Mouse (Mus musculus) heart, adult 2 months (tissue): Measurements from ENCODE around the gene Gm20431. TPM values are rescaled to one million over a fixed set of nuclear protein-coding genes. Genes with fewer than 3 reads are reported as not detected.

Experiments
- DNase-seq, 2 experiments: peaks; one replicate each; pipeline ENCODE4 v3.0.0; 2021
- H3K27ac ChIP-seq: fragments of 200-600 bp; 2 replicates; pipeline ENCODE4 v1.8.1; 2022
- H3K27me3 ChIP-seq: fragments of 200-500 bp; 2 replicates; pipeline ENCODE4 v1.6.1; 2012; ENCODE audit warnings: mild to moderate bottlenecking, low read length, inconsistent platforms, mixed read lengths; ENCODE audit not compliant: control insufficient read depth, insufficient read depth
- H3K36me3 ChIP-seq: fragments of 200-500 bp; 2 replicates; pipeline ENCODE4 v1.6.1; 2012; ENCODE audit warnings: low read length, inconsistent platforms; ENCODE audit not compliant: control insufficient read depth, insufficient read depth
- H3K4me1 ChIP-seq: fragments of 200-500 bp; 2 replicates; pipeline ENCODE4 v1.6.1; 2011; ENCODE audit warnings: low read length; ENCODE audit not compliant: control insufficient read depth, insufficient read depth
- H3K4me3 ChIP-seq: fragments of 200-600 bp; 2 replicates; pipeline ENCODE4 v1.8.1; 2022
- H3K79me2 ChIP-seq: fragments of 200-500 bp; replicated peaks from 2 replicates; pipeline ENCODE4 v1.6.1; 2012; ENCODE audit warnings: mild to moderate bottlenecking, inconsistent platforms, low read length, moderate library complexity, mixed read lengths; ENCODE audit not compliant: control insufficient read depth, insufficient read depth
- H3K9ac ChIP-seq: fragments of 200-500 bp; 2 replicates; pipeline ENCODE4 v1.6.1; 2012; ENCODE audit warnings: low read depth, mild to moderate bottlenecking, control low read depth, inconsistent platforms, low read length, mixed read lengths
- CTCF ChIP-seq: fragments of 200-600 bp; IDR thresholded peaks from 2 replicates; pipeline ENCODE4 v1.8.1; 2022; ENCODE audit warnings: antibody characterized with exemption, mild to moderate bottlenecking, moderate library complexity
- EP300 ChIP-seq: fragments of 200-500 bp; IDR thresholded peaks from 2 replicates; pipeline ENCODE4 v1.6.1; 2011; ENCODE audit warnings: low read depth, low read length, control low read depth; ENCODE audit not compliant: insufficient read depth
- POLR2A ChIP-seq: fragments of 200-500 bp; IDR thresholded peaks from 2 replicates; pipeline ENCODE4 v1.6.1; 2011; ENCODE audit warnings: mild to moderate bottlenecking, low read depth, low read length, control low read depth; ENCODE audit not compliant: insufficient read depth
- WGBS: fragments of 180-500 bp; shearing (Covaris S2); methylation state at CpG from one replicate; pipeline ENCODE4 v1.1.7; 2018; 5-methylcytosine and 5-hydroxymethylcytosine counted together
- intact Hi-C: fragments of 180-260 bp; cut with DNase I; formaldehyde crosslinking; loops from one replicate; pipeline ENCODE4 v1.15.1; 2025
- polyA plus RNA-seq: library from polyadenylated mRNA; depleted of rRNA; stranded (reverse); fragments of >200 nt; gene quantifications from 2 replicates; pipeline ENCODE4 v1.2.3, GENCODE M21; 2012
- total RNA-seq, 2 experiments: library from RNA; stranded (reverse); gene quantifications; 2 replicates each; pipeline ENCODE4 v1.2.3; 2021

Gene Gm20431
- total and polyA plus RNA-seq, 3 experiments = 15.6 to 21.0 (median 16.5) TPM

- Histone ChIP-seq H3K36me3 (no peaks in the 10 kb centered on the region), H3K79me2 (no peaks in the 10 kb centered on the region), H3K4me1 (peaks cover 21% of the 10 kb centered on the region), H3K27me3 (no peaks in the 10 kb centered on the region), H3K9ac (peak overlapping the region; percentile 63; the same call in 1 of the 2 replicates), H3K27ac (peak overlapping the region; percentile 83), H3K4me3 (no peak overlapping the region)
- DNase-seq = no peak
- 53% methylated on average over 3 of the region's 4 CpGs for WGBS
- TF ChIP-seq CTCF (no peak), EP300 (no peak), POLR2A (no peak)
- intact Hi-C loops = loop anchor here (5.0 kb wide), 1 partner anchor 34 kb away; no protein-coding TSS in a partner anchor
Observed at GRCm38 (mm10) chr2:167596262-167596661, 65.0 kb downstream of the Gm20431 start.

GRCm38 (mm10) chr2:167595761-167596171 is 65.5 kb downstream of the Gm20431 start:
- intact Hi-C loops = loop anchor here (2.0 to 5.0 kb wide), 2 partner anchors 25 to 33 kb away; no protein-coding TSS in a partner anchor
- H3K9ac ChIP-seq = peak overlapping the region; percentile 63

GRCm38 (mm10) chr2:167594444-167594934 is 66.8 kb downstream of the Gm20431 start:
- 4% methylated on average over 10 of the region's 10 CpGs for WGBS
- Histone ChIP-seq H3K27ac (peak overlapping the region; percentile 83), H3K36me3 (no peaks in the 10 kb centered on the region), H3K9ac (no peak overlapping the region), H3K4me3 (no peak overlapping the region), H3K27me3 (no peaks in the 10 kb centered on the region), H3K4me1 (peaks cover 21% of the 10 kb centered on the region), H3K79me2 (no peaks in the 10 kb centered on the region)
- intact Hi-C loops = loop anchor here (2.0 kb wide), 1 partner anchor 24 kb away; no protein-coding TSS in a partner anchor
- peak; percentile 93 to 94 for DNase-seq
- peak; percentile 61 for TF ChIP-seq POLR2A
- TF ChIP-seq CTCF = peak; percentile 45
- peak; percentile 85 for TF ChIP-seq EP300

More at GRCm38 (mm10) chr2:167595761-167596171, 65.5 kb downstream of the Gm20431 start:
- peak; percentile 81 to 82 for DNase-seq
- Histone ChIP-seq H3K27ac (peak overlapping the region; percentile 83), H3K4me3 (no peak overlapping the region), H3K27me3 (no peaks in the 10 kb centered on the region), H3K36me3 (no peaks in the 10 kb centered on the region), H3K79me2 (no peaks in the 10 kb centered on the region), H3K4me1 (peaks cover 21% of the 10 kb centered on the region)
- TF ChIP-seq EP300 = no peak
- no peak for TF ChIP-seq CTCF
- no peak for TF ChIP-seq POLR2A
- WGBS = 42% methylated on average over 14 of the region's 14 CpGs

GRCm38 (mm10) chr2:167593551-167594250 is 67.6 kb downstream of the Gm20431 start:
- Histone ChIP-seq H3K27ac (peak overlapping the region; percentile 83), H3K36me3 (no peaks in the 10 kb centered on the region), H3K79me2 (no peaks in the 10 kb centered on the region), H3K4me3 (no peak overlapping the region), H3K9ac (no peak overlapping the region; the same call in 1 of the 2 replicates), H3K27me3 (no peaks in the 10 kb centered on the region), H3K4me1 (peaks cover 22% of the 10 kb centered on the region)
- DNase-seq = no peak
- WGBS = 44% methylated on average over 4 of the region's 4 CpGs
- intact Hi-C loops = loop anchor here (2.0 kb wide), 1 partner anchor 23 kb away; no protein-coding TSS in a partner anchor
- TF ChIP-seq EP300 = no peak
- TF ChIP-seq CTCF = no peak
- TF ChIP-seq POLR2A = no peak

- H3K79me2 ChIP-seq = no peaks in the 10 kb centered on the region
Observed at GRCm38 (mm10) chr2:167588774-167589577, 72.3 kb downstream of the Gm20431 start.

More at GRCm38 (mm10) chr2:167588774-167589577, 72.3 kb downstream of the Gm20431 start:
- DNase-seq = peak; percentile 80 to 86
- intact Hi-C loops = no loop called here
- Histone ChIP-seq H3K36me3 (no peaks in the 10 kb centered on the region), H3K4me3 (peak overlapping the region; percentile 53), H3K9ac (peak overlapping the region; percentile 66), H3K4me1 (peaks cover 26% of the 10 kb centered on the region), H3K27me3 (no peaks in the 10 kb centered on the region), H3K27ac (peak overlapping the region; percentile 97)
- peak; percentile 63; the same call in 1 of the 2 replicates for TF ChIP-seq EP300
- peak; percentile 86 for TF ChIP-seq POLR2A
- TF ChIP-seq CTCF = no peak
- WGBS = 20% methylated on average over 21 of the region's 21 CpGs
